Mouse (Mus musculus) colon, adult 2 months (tissue): Measurements from ENCODE around the gene Nubp2. TPM values are rescaled to one million over a fixed set of nuclear protein-coding genes. Genes with fewer than 3 reads are reported as not detected.

Source experiments
- polyA plus RNA-seq: library from polyadenylated mRNA; depleted of rRNA; stranded (reverse); fragments of >200 nt; gene quantifications from 2 replicates; pipeline ENCODE4 v1.2.3, GENCODE M21; 2012; rRNA removed

Gene Nubp2
- polyA plus RNA-seq: 28.4 and 29.3 TPM in 2 replicates

DNA sequence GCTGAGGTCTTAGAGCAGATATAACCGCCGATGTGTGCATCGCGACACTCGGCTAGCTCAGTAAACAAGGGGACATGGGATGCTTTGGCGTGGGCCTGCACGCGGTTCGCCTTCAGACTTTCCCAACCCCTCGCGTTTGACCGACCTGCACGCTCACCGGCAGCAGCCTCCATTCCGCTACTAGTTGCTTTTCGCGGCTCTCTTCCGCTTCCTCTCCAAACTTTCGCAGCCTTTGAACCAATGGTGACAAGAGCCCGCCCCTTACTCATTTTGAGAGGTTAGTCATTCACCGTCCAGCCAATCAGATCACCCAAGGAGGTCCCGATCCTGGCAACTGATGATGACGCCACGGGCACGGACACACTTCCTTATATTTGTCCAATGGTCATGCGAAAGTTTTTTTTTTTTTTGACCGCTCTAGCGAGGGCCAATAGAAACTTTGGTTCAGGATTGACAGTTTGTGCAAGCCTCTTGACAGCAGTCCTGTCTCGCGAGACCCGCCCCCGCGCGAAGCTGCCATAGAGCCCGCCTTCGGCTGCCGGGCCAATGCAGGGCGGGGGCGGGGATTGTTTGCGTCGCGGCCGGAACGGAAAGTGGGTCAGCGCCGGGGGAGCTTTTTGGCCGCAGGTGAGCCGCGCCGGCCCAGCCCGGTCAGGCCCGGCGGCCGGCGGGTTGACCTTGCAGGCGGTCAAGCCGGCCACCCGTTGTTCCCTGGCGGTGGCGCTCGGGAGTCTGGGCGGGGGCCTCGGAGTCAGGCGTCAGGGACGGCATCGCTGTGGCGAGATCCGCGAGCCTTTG, at the start of gene Nubp2, which contains the start of gene Spsb3:
Gene Nubp2 (minus strand): TSS at position 216 of the 798 bp plus-strand sequence.
Gene Spsb3 (plus strand): TSS at position 510 of the 798 bp plus-strand sequence.

DNA sequence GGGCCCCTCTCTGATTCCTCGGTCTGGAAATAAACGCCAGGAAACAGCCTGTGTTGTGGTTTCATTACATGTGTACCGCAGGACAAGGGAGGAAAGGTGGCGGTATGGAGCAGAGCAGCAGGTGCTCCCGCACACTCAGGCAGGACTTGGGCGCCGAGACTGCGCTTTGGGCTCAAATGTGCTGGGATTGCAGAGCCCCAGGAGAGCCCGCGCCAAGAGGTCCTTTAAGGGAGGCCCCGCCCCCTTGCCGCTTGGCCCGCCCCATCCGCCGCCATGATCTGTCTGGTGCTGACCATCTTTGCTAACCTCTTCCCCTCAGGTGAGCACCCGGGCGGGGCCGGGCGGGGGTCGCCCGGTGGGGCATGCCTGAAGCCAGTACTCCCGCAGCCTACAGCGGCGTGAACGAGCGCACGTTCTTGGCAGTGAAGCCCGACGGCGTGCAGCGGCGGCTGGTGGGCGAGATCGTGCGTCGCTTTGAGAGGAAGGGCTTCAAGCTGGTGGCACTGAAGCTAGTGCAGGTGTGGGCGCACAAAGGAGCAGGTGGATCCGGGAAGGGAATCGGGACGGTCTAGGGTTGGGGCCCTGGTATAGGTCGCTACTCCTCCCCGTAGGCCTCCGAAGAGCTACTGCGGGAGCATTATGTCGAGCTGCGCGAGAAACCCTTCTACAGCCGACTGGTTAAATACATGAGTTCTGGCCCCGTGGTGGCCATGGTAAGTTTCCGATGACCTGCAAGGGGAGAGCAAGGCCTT, 10.3 kb upstream of the Nubp2 start, which contains the start of gene Nme3:
Gene Nme3 (plus strand): TSS at position 260 of the 752 bp plus-strand sequence.

DNA sequence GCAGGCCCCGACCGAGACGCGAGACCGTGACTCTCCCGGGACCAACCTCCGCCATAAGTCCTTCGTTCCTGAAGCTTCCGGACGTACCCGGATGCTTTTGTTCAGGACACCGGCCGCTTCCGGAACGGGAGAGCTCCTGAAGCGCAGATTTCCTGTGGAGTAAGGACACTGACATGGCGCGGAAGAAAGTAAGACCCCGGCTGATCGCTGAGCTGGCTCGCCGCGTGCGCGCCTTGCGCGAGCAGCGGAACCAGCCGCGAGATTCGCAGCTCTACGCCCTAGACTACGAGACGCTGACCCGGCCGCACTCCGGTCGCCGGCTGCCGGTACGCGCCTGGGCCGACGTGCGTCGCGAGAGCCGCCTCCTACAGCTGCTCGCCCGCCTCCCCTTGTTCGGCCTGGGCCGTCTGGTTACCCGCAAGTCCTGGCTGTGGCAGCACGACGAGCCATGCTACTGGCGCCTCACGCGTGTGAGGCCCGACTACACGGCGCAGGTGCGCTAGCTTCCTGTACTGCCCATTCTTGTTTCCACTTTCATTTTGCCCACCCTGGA, 8.9 kb upstream of the Nubp2 start, which contains the start of the genes Eme2 and Mrps34:
Gene Eme2 (minus strand): TSS at position 93 of the 553 bp plus-strand sequence.
Gene Mrps34 (plus strand): TSS at position 122 of the 553 bp plus-strand sequence.

DNA sequence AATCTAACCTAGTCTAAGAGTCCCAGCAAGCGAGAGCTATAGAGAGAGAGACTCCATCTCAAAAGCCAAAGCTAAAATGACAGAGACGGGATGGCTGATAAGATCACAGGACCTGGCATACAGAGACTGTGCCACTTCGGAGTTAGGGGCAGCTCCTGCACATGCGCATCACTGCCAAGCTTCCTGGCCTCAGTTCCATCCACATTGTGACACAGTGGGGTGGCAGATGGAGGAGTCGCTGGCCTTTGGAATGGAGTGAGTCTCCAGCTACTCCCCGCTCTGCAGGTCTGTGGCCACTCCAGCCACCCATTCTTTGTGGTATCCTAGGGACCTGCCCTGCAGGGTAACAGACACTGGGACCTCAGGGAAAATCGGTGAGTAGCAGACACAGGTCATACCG, 20.4 kb downstream of the Nubp2 start, which contains the start of gene Igfals:
Gene Igfals (plus strand): TSS at position 222 of the 400 bp plus-strand sequence.

DNA sequence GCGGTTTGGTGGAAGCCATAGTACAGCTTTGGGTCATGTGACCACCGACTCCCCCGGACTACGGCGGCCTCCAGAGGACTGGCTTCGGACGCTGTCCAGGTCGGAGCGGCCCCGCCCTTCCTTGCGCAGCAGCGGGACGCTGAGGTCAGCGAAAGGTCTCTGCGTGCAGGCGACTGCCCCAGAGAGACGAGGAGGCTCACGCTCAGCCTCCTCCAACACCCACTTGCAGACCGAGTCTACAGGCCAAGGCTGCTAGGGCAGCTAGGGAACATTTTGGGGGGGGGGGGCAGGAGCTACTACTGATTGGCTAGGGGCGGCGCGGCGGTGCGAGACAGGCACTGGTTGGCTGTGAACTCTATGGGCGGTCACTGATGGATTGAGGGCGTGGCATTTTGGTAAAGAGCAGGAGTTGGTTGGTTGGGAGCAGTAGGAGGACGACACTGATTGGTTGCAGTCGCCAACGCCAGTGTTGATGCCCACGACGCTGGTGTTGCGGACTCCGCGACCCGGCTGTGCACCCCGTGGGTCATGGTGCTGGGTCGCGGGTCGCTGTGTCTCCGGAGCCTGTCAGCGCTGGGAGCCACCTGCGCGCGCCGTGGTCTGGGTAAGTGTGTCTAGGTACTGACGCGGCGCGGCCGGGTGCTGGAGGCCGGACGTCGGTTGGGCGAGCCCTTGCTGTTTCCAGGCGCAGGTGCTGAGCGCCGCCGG, 35.9 kb downstream of the Nubp2 start, which contains the start of gene Fahd1:
Gene Fahd1 (minus strand): TSS at position 300 of the 708 bp plus-strand sequence.

DNA sequence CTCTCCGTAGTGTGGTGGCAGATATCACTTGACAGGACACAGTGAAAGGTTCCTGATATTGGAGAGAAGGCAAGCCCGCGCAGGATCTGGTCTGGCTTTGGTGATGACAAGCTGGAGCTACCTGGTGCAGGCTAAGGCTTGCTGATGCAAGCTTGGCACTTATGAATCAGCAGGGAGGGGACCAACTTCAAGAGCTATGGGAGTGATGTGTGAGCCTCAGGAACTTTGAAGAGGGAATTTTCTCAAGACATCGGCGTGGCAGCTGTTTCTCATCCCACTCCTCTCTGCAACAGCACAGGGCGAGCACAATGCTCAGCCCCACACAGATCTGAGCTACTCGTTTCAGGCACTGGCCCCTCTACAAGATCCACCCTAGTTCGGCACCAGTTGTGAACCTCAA, 46.3 kb downstream of the Nubp2 start, which contains the start of gene Hagh:
Gene Hagh (plus strand): TSS at position 302 of the 400 bp plus-strand sequence.

Other genes with a start within 250 kb of the Nubp2 start
- 81.0 and 93.6 TPM in 2 replicates for gene Slc9a3r2, start 236.0 kb downstream of the Nubp2 start, polyA plus RNA-seq
- gene Npw, start 227.9 kb downstream of the Nubp2 start, polyA plus RNA-seq: 0.44 and 0.66 TPM in 2 replicates
- gene Zfp598, start 216.7 kb downstream of the Nubp2 start, polyA plus RNA-seq: 124 and 127 TPM in 2 replicates
- gene Syngr3, start 196.4 kb downstream of the Nubp2 start, polyA plus RNA-seq: 4.1 and 4.6 TPM in 2 replicates
- gene Gfer, start 190.2 kb downstream of the Nubp2 start, polyA plus RNA-seq: 59.1 and 69.9 TPM in 2 replicates
- gene Noxo1, start 190.1 kb downstream of the Nubp2 start, polyA plus RNA-seq: 235 and 246 TPM in 2 replicates
- 43.3 and 49.1 TPM in 2 replicates for gene Tbl3, start 178.7 kb downstream of the Nubp2 start, polyA plus RNA-seq
- not detected in 2 replicates for gene Rnf151, start 168.3 kb downstream of the Nubp2 start, polyA plus RNA-seq
- 3,267 and 3,407 TPM in 2 replicates for gene Rps2, start 168.2 kb downstream of the Nubp2 start, polyA plus RNA-seq
- 285 and 351 TPM in 2 replicates for gene Ndufb10, start 161.9 kb downstream of the Nubp2 start, polyA plus RNA-seq
- gene Rpl3l, start 158.5 kb downstream of the Nubp2 start, polyA plus RNA-seq: 0.10 and 0.13 TPM in 2 replicates
- gene Msrb1, start 149.7 kb downstream of the Nubp2 start, polyA plus RNA-seq: 91.4 and 133 TPM in 2 replicates
- gene Hs3st6, start 133.4 kb downstream of the Nubp2 start, polyA plus RNA-seq: 0.24 and 0.30 TPM in 2 replicates
- gene Meiob, start 82.1 kb downstream of the Nubp2 start, polyA plus RNA-seq: not detected in 2 replicates
- 165 and 180 TPM in 2 replicates for gene Hagh, start 46.2 kb downstream of the Nubp2 start, polyA plus RNA-seq
- 34.9 and 43.1 TPM in 2 replicates for gene Fahd1, start 36.0 kb downstream of the Nubp2 start, polyA plus RNA-seq
- 4.1 and 4.8 TPM in 2 replicates for gene Igfals, start 20.4 kb downstream of the Nubp2 start, polyA plus RNA-seq
- 112 and 128 TPM in 2 replicates for gene Spsb3, start 294 bp upstream of the Nubp2 start, polyA plus RNA-seq
- 40.2 and 43.2 TPM in 2 replicates for gene Eme2, start 8.7 kb upstream of the Nubp2 start, polyA plus RNA-seq
- 233 and 246 TPM in 2 replicates for gene Mrps34, start 8.8 kb upstream of the Nubp2 start, polyA plus RNA-seq
- 66.8 and 90.4 TPM in 2 replicates for gene Nme3, start 10.2 kb upstream of the Nubp2 start, polyA plus RNA-seq
- gene Mapk8ip3, start 50.6 kb upstream of the Nubp2 start, polyA plus RNA-seq: 75.9 and 79.6 TPM in 2 replicates
- gene Jpt2, start 74.3 kb upstream of the Nubp2 start, polyA plus RNA-seq: 11.4 and 19.2 TPM in 2 replicates
- gene Cramp1l, start 129.4 kb upstream of the Nubp2 start, polyA plus RNA-seq: 13.7 and 13.8 TPM in 2 replicates
- 9.6 and 10.6 TPM in 2 replicates for gene Ift140, start 129.7 kb upstream of the Nubp2 start, polyA plus RNA-seq
- gene Tmem204, start 197.2 kb upstream of the Nubp2 start, polyA plus RNA-seq: 22.1 and 24.6 TPM in 2 replicates
- gene Telo2, start 229.6 kb upstream of the Nubp2 start, polyA plus RNA-seq: 14.7 and 16.1 TPM in 2 replicates
- gene Ptx4, start 234.4 kb upstream of the Nubp2 start, polyA plus RNA-seq: 0.13 and 0.14 TPM in 2 replicates
- 24.7 and 25.7 TPM in 2 replicates for gene Clcn7, start 247.0 kb upstream of the Nubp2 start, polyA plus RNA-seq